Mouse (Mus musculus) liver, adult 2 months (tissue): Measurements from ENCODE around the gene Plekhb2.

Experiments used
- CTCF ChIP-seq: fragments of 200-500 bp; IDR thresholded peaks from 2 replicates; pipeline ENCODE4 v1.5.1; 2011; ENCODE audit warnings: low read depth, low read length, control low read depth
- POLR2A ChIP-seq: fragments of 200-500 bp; IDR thresholded peaks from 2 replicates; pipeline ENCODE4 v1.6.1; 2011; ENCODE audit warnings: low read length, control low read depth; ENCODE audit not compliant: insufficient read depth; ENCODE audit errors: extremely low read depth

- TF ChIP-seq CTCF = no peak
- no peak for TF ChIP-seq POLR2A
Observed at GRCm38 (mm10) chr1:34867574-34867955, 17.8 kb downstream of the Plekhb2 start.
